Mouse (Mus musculus) bone marrow macrophage, adult 2 months (primary cell): ENCODE results near the gene Egflam.

Experiments
- CTCF ChIP-seq: IDR thresholded peaks from 2 replicates; pipeline ENCODE4 v1.5.1; 2012; ENCODE audit warnings: low read depth, mild to moderate bottlenecking, low read length, moderate library complexity
- POLR2A ChIP-seq: IDR thresholded peaks from 2 replicates; pipeline ENCODE4 v1.6.1; 2012; ENCODE audit warnings: mild to moderate bottlenecking, low read depth, low read length, borderline replicate concordance

GRCm38 (mm10) chr15:7263339-7263738 lies 134.9 kb downstream of the Egflam start:
- TF ChIP-seq CTCF (no peak), POLR2A (no peak)
